16 mouse cellular contexts compared by ENCODE assay signal in genomic region chr3:96178427-96178826, GRCm38 (mm10). TPM values are rescaled to one million over a fixed set of nuclear protein-coding genes. Genes with fewer than 3 reads are reported as not detected.
"Had no signal": no experiment of that assay in that cellular context is flagged by ENCODE, and none has a peak within 500 bp of the region (broad histone marks: within the 10 kb centered on the region; RNA-seq: fewer than 3 reads in every experiment).

No protein-coding gene starts in this region.

- H3K9me3 ChIP-seq: neural tube, embryonic 12.5 days; neural tube, embryonic 13.5 days; neural tube, embryonic 15.5 days; stomach, embryonic 15.5 days had no signal

- H3K4me3 ChIP-seq: neural tube, embryonic 12.5 days; neural tube, embryonic 13.5 days; neural tube, embryonic 15.5 days; stomach, embryonic 15.5 days had no signal

- H3K4me2 ChIP-seq: neural tube, embryonic 12.5 days; neural tube, embryonic 13.5 days; neural tube, embryonic 15.5 days; stomach, embryonic 15.5 days had no signal

- H3K9ac ChIP-seq: neural tube, embryonic 12.5 days; neural tube, embryonic 13.5 days; neural tube, embryonic 15.5 days; stomach, embryonic 15.5 days had no signal

- DNase-seq: retina, postnatal 1 day; right cerebral cortex, adult 18-20 months; right cerebral cortex, postnatal 14 days; right cerebral cortex, postnatal 25 days; right cerebral cortex, postnatal 4 days; spleen, adult 18-20 months; thymus, adult 18-20 months; thymus, adult 2 months; thymus, postnatal 14 days; thymus, postnatal 25 days; thymus, postnatal 36 days; thymus, postnatal 4 days had no signal

- H3K27me3 ChIP-seq: neural tube, embryonic 12.5 days; neural tube, embryonic 13.5 days; neural tube, embryonic 15.5 days; stomach, embryonic 15.5 days had no signal

- H3K27ac ChIP-seq: neural tube, embryonic 12.5 days; neural tube, embryonic 13.5 days; neural tube, embryonic 15.5 days; stomach, embryonic 15.5 days had no signal

RNA-seq across cellular contexts. Expression of gene Hist2h2ab, which starts 41.2 kb away (rescaled TPM):
- polyA plus RNA-seq: neural tube, embryonic 15.5 days; stomach, embryonic 15.5 days had no signal
